Mouse (Mus musculus): ENCODE data around the gene Kng2. TPM values are rescaled to one million over a fixed set of nuclear protein-coding genes. Genes with fewer than 3 reads are reported as not detected.
"Not testable (repeated sequence)": the region's sequence is repeated elsewhere in the genome, so short reads cannot be mapped to it uniquely, and the experiment has no call there.

Gene Kng2
- 0.14 TPM in 1 of 2 replicates, not detected in the other for polyA plus RNA-seq (2015; fragmentation: Nextera tagmentation; extraction: Ambion mirVana)

GRCm38 (mm10) chr16:23028966-23029600 lies at the start of gene Kng2:
Gene Kng2, minus strand, starts transcription at chr16:23029482.
- not testable (repeated sequence) for H3K27ac ChIP-seq (ENCODE audit: low read length); H3K4me2 ChIP-seq (ENCODE audit: low read depth, low read length); ATAC-seq (replicated peaks; ENCODE audit: extremely low read depth, insufficient read depth, low FRiP score); H3K4me3 ChIP-seq (ENCODE audit: low read length); H3K9ac ChIP-seq (ENCODE audit: low read length); H3K27me3 ChIP-seq (ENCODE audit: control insufficient read depth, insufficient read depth, low read length); H3K36me3 ChIP-seq (ENCODE audit: control insufficient read depth, insufficient read depth); H3K4me1 ChIP-seq (ENCODE audit: control insufficient read depth, insufficient read depth, low read length); H3K9me3 ChIP-seq (replicated peaks; ENCODE audit: control insufficient read depth, low read length)
- 78% methylated on average over 3 of the region's 3 CpGs for WGBS

DNA sequence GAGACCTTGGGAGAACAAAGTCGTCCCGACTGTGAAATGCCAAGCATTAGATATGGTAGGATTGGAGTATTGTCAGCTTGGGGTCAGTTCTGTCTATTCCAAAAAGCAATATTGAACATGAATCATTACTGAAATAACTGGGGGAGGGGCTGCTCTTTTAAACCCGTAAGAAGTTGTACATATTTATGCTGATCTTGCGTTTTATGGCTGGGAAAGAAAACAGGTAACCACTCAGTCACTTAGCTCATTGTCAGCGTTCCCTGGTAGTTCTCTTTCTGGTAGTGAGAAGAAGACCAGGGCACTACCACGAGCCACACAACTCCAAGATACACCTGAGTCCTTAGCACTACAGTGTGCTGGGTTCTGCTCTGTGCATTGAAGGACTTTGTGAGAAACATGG lies 48.2 kb upstream of the Kng2 start:
- H3K27ac ChIP-seq (ENCODE audit: low read length); ATAC-seq (replicated peaks; ENCODE audit: extremely low read depth, insufficient read depth, low FRiP score); H3K27me3 ChIP-seq (ENCODE audit: control insufficient read depth, insufficient read depth, low read length); H3K4me2 ChIP-seq (ENCODE audit: low read depth, low read length); H3K9me3 ChIP-seq (replicated peaks; ENCODE audit: control insufficient read depth, low read length); H3K4me3 ChIP-seq (ENCODE audit: low read length); H3K36me3 ChIP-seq (ENCODE audit: control insufficient read depth, insufficient read depth); H3K4me1 ChIP-seq (ENCODE audit: control insufficient read depth, insufficient read depth, low read length); H3K9ac ChIP-seq (ENCODE audit: low read length): not testable (repeated sequence)
- WGBS = 77% methylated on average over 6 of the region's 6 CpGs

DNA sequence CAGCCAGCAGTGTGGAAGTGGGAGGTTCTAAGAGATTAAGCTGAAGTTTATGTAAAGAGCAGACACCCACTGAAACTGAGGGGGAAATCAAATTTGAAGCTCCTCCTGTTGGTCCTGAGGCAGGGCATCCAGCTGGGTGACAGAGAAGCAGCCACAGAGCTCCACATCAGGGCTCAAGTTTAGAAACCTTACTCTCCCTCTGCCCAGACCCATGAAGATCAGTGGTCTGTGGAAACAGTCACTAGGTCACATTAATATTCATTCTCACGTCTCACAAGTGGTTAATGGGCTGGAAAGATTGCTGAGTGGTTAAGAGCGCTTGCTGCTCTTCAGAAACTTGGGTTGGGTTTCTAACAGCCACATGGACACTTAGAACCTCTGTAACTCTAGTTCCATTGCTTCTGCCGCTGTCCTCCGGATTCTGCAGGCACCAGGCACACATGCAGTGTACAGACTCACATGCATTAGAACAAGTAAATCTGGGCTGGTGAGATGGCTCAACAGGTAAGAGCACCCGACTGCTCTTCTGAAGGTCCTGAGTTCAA lies 31.6 kb upstream of the Kng2 start:
- not testable (repeated sequence) for H3K4me1 ChIP-seq (ENCODE audit: control insufficient read depth, insufficient read depth, low read length); H3K27me3 ChIP-seq (ENCODE audit: control insufficient read depth, insufficient read depth, low read length); H3K4me2 ChIP-seq (ENCODE audit: low read depth, low read length); H3K4me3 ChIP-seq (ENCODE audit: low read length); H3K36me3 ChIP-seq (ENCODE audit: control insufficient read depth, insufficient read depth); H3K9me3 ChIP-seq (replicated peaks; ENCODE audit: control insufficient read depth, low read length); ATAC-seq (replicated peaks; ENCODE audit: extremely low read depth, insufficient read depth, low FRiP score); H3K27ac ChIP-seq (ENCODE audit: low read length); H3K9ac ChIP-seq (ENCODE audit: low read length)
- 72% methylated on average over 5 of the region's 5 CpGs for WGBS

- H3K4me1 ChIP-seq (ENCODE audit: control insufficient read depth, insufficient read depth, low read length); H3K27me3 ChIP-seq (ENCODE audit: control insufficient read depth, insufficient read depth, low read length); ATAC-seq (replicated peaks; ENCODE audit: extremely low read depth, insufficient read depth, low FRiP score); H3K9me3 ChIP-seq (replicated peaks; ENCODE audit: control insufficient read depth, low read length); H3K27ac ChIP-seq (ENCODE audit: low read length); H3K9ac ChIP-seq (ENCODE audit: low read length); H3K4me3 ChIP-seq (ENCODE audit: low read length); H3K4me2 ChIP-seq (ENCODE audit: low read depth, low read length); H3K36me3 ChIP-seq (ENCODE audit: control insufficient read depth, insufficient read depth): not testable (repeated sequence)
- whole genome bisulfite sequencing = 49% methylated on average over 4 of the region's 4 CpGs
These were observed 30.3 kb upstream of the Kng2 start for GRCm38 (mm10) chr16:23059630-23060029.

GRCm38 (mm10) chr16:23057668-23058447 lies 28.6 kb upstream of the Kng2 start, which contains the start of gene Kng1:
Gene Kng1, plus strand, starts transcription at chr16:23057865.
- not testable (repeated sequence) for H3K36me3 ChIP-seq (ENCODE audit: control insufficient read depth, insufficient read depth); H3K9ac ChIP-seq (ENCODE audit: low read length); H3K4me1 ChIP-seq (ENCODE audit: control insufficient read depth, insufficient read depth, low read length); H3K4me2 ChIP-seq (ENCODE audit: low read depth, low read length); H3K9me3 ChIP-seq (replicated peaks; ENCODE audit: control insufficient read depth, low read length); H3K27me3 ChIP-seq (ENCODE audit: control insufficient read depth, insufficient read depth, low read length); H3K4me3 ChIP-seq (ENCODE audit: low read length); H3K27ac ChIP-seq (ENCODE audit: low read length); ATAC-seq (replicated peaks; ENCODE audit: extremely low read depth, insufficient read depth, low FRiP score)
- WGBS = 92% methylated on average over 1 of the region's 1 CpGs

DNA sequence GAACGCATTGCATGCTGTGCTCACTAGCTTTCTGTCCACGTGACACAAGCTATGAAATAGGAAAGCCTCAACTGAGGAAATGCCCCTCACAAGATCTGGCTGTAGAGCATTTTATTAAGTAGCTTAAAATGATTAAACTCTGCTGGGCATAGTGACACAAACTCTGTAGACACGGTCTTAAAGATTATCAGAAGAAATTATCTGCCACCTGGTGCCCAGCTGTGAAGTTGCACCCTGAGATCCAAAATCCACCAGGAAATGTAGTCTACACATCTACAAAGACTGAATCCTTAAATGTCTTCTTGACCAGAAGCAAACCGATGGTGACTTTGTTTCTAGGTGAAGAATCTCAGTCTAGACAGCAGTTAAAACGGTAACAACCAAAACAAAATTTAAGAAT lies 17.0 kb upstream of the Kng2 start:
- Histone ChIP-seq H3K4me1 (ENCODE audit: control insufficient read depth, insufficient read depth, low read length) (no peaks in the 10 kb centered on the region), H3K9me3 (replicated peaks; ENCODE audit: control insufficient read depth, low read length) (no peaks in the 10 kb centered on the region), H3K4me3 (ENCODE audit: low read length) (no peak overlapping the region), H3K27ac (ENCODE audit: low read length) (no peak overlapping the region), H3K4me2 (ENCODE audit: low read depth, low read length) (no peak overlapping the region), H3K36me3 (ENCODE audit: control insufficient read depth, insufficient read depth) (no peaks in the 10 kb centered on the region), H3K9ac (ENCODE audit: low read length) (no peak overlapping the region), H3K27me3 (ENCODE audit: control insufficient read depth, insufficient read depth, low read length) (no peaks in the 10 kb centered on the region)
- ATAC-seq (replicated peaks; ENCODE audit: extremely low read depth, insufficient read depth, low FRiP score) = no peak
- WGBS = 58% methylated on average over 5 of the region's 5 CpGs

- Histone ChIP-seq H3K4me3 (ENCODE audit: low read length) (no peak overlapping the region), H3K27me3 (ENCODE audit: control insufficient read depth, insufficient read depth, low read length) (no peaks in the 10 kb centered on the region), H3K9ac (ENCODE audit: low read length) (no peak overlapping the region), H3K36me3 (ENCODE audit: control insufficient read depth, insufficient read depth) (no peaks in the 10 kb centered on the region), H3K9me3 (replicated peaks; ENCODE audit: control insufficient read depth, low read length) (no peaks in the 10 kb centered on the region), H3K4me1 (ENCODE audit: control insufficient read depth, insufficient read depth, low read length) (no peaks in the 10 kb centered on the region), H3K27ac (ENCODE audit: low read length) (no peak overlapping the region), H3K4me2 (ENCODE audit: low read depth, low read length) (no peak overlapping the region)
- no peak for ATAC-seq (replicated peaks; ENCODE audit: extremely low read depth, insufficient read depth, low FRiP score)
- WGBS = 22% methylated on average over 4 of the region's 4 CpGs
These were observed 11.6 kb upstream of the Kng2 start for GRCm38 (mm10) chr16:23040876-23041275.

- WGBS = 92% methylated on average over 4 of the region's 4 CpGs
These were observed 10.0 kb upstream of the Kng2 start for GRCm38 (mm10) chr16:23039281-23039680.

GRCm38 (mm10) chr16:23037744-23038143 lies 8.5 kb upstream of the Kng2 start:
- no peak for ATAC-seq (replicated peaks; ENCODE audit: extremely low read depth, insufficient read depth, low FRiP score)
- Histone ChIP-seq H3K27me3 (ENCODE audit: control insufficient read depth, insufficient read depth, low read length) (no peaks in the 10 kb centered on the region), H3K4me3 (ENCODE audit: low read length) (no peak overlapping the region), H3K36me3 (ENCODE audit: control insufficient read depth, insufficient read depth) (no peaks in the 10 kb centered on the region), H3K9ac (ENCODE audit: low read length) (no peak overlapping the region), H3K27ac (ENCODE audit: low read length) (no peak overlapping the region), H3K9me3 (replicated peaks; ENCODE audit: control insufficient read depth, low read length) (no peaks in the 10 kb centered on the region), H3K4me2 (ENCODE audit: low read depth, low read length) (no peak overlapping the region), H3K4me1 (ENCODE audit: control insufficient read depth, insufficient read depth, low read length) (no peaks in the 10 kb centered on the region)
- 70% methylated on average over 7 of the region's 7 CpGs for WGBS

More at GRCm38 (mm10) chr16:23039281-23039680, 10.0 kb upstream of the Kng2 start:
- H3K27ac ChIP-seq (ENCODE audit: low read length) = no peak overlapping the region
- no peak overlapping the region for H3K4me3 ChIP-seq (ENCODE audit: low read length)
- no peaks in the 10 kb centered on the region for H3K27me3 ChIP-seq (ENCODE audit: control insufficient read depth, insufficient read depth, low read length)
- no peak overlapping the region for H3K9ac ChIP-seq (ENCODE audit: low read length)
- no peaks in the 10 kb centered on the region for H3K4me1 ChIP-seq (ENCODE audit: control insufficient read depth, insufficient read depth, low read length)
- H3K4me2 ChIP-seq (ENCODE audit: low read depth, low read length) = no peak overlapping the region
- ATAC-seq (replicated peaks; ENCODE audit: extremely low read depth, insufficient read depth, low FRiP score) = no peak
- H3K9me3 ChIP-seq (replicated peaks; ENCODE audit: control insufficient read depth, low read length) = no peaks in the 10 kb centered on the region
- no peaks in the 10 kb centered on the region for H3K36me3 ChIP-seq (ENCODE audit: control insufficient read depth, insufficient read depth)

Data from heart, embryonic 16.5 days (tissue).